Mouse (Mus musculus) telencephalon, adult 2 months (tissue): ENCODE measurements at regions not wholly inside any gene's neighbourhood (a gene's known extent, or its start where the extent isn't known, plus 50 kb on each side); places are given as distances from the start of the nearest gene placed in this dataset.
A peak's percentile ranks its signal among the peaks of the same experiment; 100 is the strongest.

ENCODE experiments used
- DNase-seq: peaks from one replicate; pipeline ENCODE4 v3.0.0-alpha.2; 2011; ENCODE audit warnings: low read depth, low spot score

DNA sequence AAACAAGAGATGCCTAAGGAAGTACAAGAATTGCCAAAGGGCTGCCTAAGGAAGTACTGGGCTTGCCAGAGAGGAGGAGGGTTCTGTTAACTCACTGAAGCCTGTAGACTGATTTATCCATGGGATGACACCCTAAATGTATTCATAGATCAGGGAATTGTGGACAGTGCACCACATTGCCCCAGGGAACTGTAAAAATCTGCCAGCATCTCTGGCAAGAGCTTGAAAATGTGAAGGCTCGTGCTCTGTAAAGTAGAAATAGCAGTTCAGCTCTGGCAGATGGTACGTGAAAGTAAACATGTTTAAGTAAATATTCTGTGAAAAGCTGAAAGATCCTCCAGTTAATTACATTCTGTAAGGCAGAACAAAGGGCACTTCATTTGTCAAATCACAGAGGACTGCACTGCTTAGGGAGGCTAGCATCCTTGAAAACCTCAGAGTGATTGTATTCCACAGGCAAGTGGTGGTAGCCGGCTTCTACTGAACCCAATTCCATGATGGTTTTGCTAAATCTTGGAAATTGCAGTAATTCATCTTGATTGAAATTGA is 445.9 kb upstream of the Grin3a start:
- DNase-seq: no peak

DNA sequence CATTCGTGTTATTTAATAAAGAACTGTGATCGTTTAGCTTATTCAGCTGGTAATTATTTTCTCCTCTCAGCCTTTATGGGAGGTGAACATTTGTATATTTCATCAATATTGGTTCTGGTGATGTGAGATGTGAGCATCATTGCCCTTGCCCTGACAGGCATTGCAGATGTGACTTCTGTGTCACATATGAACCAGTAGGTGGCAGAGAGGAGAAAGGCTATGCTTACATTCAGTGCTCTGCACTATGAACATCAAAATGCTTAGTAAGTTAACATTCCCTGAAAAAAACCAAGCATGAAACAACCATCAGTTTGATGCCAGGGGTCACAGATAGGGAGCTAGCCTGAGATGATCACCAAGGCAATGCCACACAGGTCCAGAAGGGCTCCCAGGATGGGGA is 441.1 kb upstream of the Grin3a start:
- no peak for DNase-seq

GRCm38 (mm10) chr4:50259012-50259601 is 413.6 kb upstream of the Grin3a start:
- DNase-seq: peak; percentile 51

DNA sequence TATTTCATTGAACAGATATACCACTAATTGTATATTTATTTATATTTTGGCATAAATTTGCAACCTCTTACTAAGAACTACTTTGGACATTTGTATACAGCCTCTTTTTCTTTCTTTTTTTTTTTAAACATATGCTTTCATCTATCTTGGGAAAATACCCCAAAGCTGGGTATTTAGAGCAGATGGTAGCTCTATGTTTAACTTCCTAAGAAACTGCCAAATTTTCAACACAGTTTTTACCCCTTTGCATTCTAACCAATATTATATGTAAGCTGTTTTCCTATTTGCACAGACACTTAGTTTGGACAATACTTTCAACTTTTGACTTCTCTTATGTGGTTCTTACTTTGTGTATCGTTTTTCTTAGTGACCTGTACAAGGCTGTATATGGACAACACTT is 396.5 kb upstream of the Grin3a start:
- peak; percentile 52 for DNase-seq

DNA sequence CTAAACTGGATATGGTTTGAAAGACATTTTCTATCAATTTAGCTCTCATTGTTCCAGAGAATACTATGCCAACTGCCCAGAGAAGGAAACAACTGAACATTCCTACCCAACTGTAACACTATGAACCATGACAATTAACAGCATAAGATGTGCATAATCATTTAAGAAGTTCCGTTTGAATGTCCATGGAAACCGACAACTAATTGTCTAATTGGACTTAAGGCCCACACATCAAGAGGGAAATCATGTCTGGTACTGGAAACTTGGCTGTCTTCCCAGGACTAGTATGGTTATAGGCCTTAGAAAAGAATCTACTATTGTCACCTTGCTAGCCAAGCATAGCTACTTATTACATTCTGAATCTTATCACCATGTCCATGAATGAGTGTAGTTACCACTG is 395.4 kb upstream of the Grin3a start:
- no peak for DNase-seq

GRCm38 (mm10) chr4:50239386-50239785 is 393.8 kb upstream of the Grin3a start:
- DNase-seq: no peak

GRCm38 (mm10) chr4:50235476-50235875 is 389.9 kb upstream of the Grin3a start:
- no peak for DNase-seq

DNA sequence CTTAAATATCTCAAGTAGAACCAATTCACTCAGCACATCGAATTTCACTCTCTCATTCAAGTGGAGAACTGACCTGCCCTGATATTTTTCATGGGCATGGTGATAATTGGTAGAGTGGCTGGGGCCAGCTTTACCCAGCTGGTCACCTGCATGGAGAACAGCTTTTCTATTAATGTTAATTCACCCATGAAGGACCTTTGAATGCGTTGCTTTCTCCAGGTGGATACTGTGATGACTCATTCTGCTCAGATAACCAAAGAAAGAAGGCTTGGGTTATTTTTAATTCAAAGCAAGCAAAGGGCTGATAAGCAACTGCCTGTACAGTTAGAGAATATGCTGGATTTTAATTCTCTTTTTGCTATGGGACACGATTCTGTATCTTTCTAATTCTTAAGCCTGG is 357.8 kb upstream of the Grin3a start:
- DNase-seq: no peak

GRCm38 (mm10) chr4:50177196-50177595 is 331.7 kb upstream of the Grin3a start:
- no peak for DNase-seq

DNA sequence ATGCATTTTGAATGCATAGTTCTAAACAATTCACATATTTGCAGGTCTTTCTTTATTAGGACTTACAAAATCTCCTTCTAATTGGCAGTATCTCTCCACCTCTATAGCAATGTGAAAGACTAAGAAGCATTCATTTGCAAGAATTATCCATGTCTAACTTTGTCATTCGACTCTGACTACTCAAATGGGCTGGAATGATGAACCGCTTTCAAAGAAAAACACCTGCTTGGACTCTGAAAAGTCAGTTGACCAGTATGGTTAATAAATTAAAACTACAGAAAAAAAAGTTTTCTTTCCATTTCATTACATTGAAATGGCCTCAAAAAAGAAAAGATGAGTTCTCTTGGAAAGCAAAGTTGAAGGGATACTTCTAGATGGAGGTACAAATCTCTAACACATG is 331.1 kb upstream of the Grin3a start:
- DNase-seq: no peak

- peak; percentile 21 for DNase-seq
Measured at GRCm38 (mm10) chr4:50160893-50161292, 315.3 kb upstream of the Grin3a start.

- no peak for DNase-seq
Measured at GRCm38 (mm10) chr4:50145926-50146325, 300.4 kb upstream of the Grin3a start.

DNA sequence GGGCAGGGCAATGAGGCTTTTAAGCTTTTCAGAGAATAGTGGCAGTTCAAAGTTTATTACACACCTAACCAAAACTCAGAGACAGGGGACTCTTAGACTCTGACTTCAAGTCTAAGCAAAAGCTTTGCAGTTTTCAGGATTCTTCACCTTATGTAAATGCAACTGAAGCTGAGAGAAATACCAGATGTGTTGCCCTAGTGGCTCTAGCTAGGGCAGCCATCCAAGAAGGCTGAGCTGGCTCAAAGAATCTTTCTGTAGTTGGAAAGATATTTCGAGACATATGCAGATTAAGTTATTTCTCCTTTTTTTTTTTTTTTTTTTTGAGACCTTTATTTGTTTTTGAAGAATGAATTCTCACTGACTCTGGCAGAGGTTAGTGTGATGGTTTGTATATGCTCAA is 284.7 kb upstream of the Grin3a start:
- peak; percentile 31 for DNase-seq

DNA sequence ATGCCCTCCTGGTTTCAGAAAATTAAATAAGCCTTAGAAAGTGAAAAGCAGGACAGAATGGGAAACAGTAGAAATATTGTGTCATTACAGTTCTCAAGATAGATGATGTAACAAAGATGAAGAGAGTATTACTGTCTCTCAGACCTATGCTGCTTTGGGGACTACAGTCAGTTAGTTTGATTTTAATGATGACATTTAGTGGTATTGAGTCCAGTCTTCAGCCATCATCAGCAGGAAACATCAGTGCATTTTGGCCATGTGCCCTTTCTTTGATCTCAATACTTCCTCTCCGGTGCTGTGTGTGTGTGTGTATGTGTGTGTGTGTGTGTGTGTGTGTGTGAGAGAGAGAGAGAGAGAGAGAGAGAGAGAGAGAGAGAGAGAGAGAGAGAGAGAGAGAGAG is 261.0 kb upstream of the Grin3a start:
- DNase-seq: no peak

DNA sequence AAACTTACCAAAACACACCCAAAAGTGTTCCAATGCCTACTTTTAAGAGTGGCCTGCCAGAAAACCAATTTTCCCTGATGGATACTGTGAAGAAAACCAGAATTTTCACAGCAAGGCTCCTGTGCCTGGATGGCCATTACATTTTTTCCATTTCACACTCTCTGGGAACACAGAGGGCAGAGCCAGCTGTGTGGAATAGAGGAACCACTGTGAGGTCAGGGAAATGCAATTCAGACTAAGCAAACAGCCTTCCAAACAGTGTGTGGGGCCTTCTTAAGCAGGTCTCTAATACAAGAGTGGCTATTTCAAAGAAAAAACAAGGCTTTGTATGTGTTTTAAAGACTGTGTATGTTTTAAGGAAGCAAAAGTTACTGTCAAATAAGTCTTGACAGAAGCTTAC is 242.3 kb upstream of the Grin3a start:
- DNase-seq: no peak

DNA sequence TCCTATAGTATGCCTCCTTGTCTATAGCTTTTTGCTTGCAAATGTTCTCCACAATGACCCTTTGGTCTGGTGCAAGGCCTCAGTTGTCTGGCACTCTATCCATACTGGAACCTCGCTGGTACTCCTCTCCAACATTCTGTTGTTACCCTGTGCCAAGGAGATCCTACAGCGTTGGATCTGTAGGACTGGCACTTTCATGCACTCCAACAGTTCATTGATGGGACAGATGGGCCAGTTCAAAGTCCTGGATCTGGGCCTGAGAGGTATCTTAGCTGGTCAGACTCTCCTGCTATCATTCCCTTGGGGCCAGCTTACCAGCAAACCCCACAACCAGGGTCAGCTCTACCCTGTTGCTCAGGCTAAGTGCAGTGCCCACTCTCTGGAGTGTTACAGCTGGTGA is 241.1 kb upstream of the Grin3a start:
- DNase-seq: no peak

GRCm38 (mm10) chr4:50055519-50055918 is 210.0 kb upstream of the Grin3a start:
- peak; percentile 2 for DNase-seq

DNA sequence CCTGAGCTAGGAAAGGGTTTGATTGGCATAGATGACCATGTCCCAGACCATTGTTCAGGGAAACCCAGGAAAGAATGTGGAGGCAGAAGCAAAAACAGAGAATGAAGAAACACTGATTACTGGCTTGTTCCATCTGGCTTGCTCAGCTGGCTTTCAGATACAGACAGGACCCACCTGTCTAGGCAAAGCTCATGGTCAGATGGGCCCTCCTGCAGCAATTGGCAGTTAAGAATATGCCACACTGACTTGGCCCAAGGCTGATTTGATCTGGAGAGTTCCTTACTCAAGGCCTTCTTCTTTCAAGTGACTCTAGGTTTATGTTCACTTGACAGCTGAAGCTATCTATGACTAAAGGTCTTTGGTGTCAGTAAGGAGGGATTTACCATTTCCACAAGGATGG is 195.9 kb upstream of the Grin3a start:
- no peak for DNase-seq

DNA sequence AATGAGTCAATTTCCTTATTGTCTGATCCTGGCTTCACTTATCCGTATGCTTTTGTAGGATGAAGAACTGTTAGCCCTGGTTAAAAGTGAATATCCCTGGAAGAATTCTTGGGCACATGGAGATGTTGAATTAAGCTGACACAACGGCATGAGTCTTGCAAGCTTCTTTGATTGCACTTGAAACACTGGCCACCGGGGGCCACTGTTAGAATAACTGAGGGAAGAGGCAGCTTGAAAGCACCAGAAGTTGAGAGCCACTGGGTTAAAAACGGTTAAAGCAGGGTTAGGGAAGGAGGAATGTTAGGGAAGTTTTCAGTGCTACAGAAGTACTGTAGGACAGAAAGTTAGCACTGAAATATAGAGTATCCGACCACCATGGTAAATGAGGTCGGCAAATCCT is 190.5 kb upstream of the Grin3a start:
- DNase-seq: no peak

DNA sequence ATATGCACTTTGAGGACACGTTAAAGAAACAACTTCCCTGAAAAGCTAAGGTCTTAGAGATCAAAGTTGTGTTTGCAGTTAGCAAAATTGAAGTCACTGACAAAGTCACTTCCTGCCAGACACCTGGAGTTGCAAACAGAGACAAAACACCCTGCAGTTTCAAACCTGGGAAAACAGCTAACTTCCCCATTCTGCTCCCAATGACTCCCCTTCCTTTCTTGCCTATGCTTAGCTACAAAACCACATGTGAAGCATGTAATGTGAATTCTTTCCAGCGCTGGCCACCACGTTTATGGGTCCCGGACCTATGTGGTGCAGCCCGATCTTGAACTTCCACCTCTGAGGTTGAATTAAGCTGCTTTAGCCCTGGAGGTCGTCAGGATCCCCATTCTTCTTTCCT is 179.8 kb upstream of the Grin3a start:
- no peak for DNase-seq
